Mouse (Mus musculus) kidney, adult 2 months (tissue): ENCODE results near the gene Il2rb. TPM values are rescaled to one million over a fixed set of nuclear protein-coding genes. Genes with fewer than 3 reads are reported as not detected.

Experiments used
- DNase-seq: peaks from one replicate; pipeline ENCODE4 v3.0.0; 2021
- H3K27ac ChIP-seq: fragments of 200-500 bp; 2 replicates; pipeline ENCODE4 v1.5.1; 2012; ENCODE audit warnings: low read depth, low read length, control low read depth, inconsistent platforms; ENCODE audit not compliant: insufficient read depth
- H3K27me3 ChIP-seq: fragments of 200-500 bp; replicated peaks from 2 replicates; pipeline ENCODE4 v1.6.1; 2012; ENCODE audit warnings: mild to moderate bottlenecking, moderate library complexity, low read length, inconsistent platforms; ENCODE audit not compliant: control insufficient read depth, insufficient read depth
- H3K36me3 ChIP-seq: fragments of 200-500 bp; 2 replicates; pipeline ENCODE4 v1.6.1; 2012; ENCODE audit warnings: mild to moderate bottlenecking, moderate library complexity, low read length, inconsistent platforms; ENCODE audit not compliant: control insufficient read depth, insufficient read depth
- H3K4me1 ChIP-seq: fragments of 200-500 bp; 2 replicates; pipeline ENCODE4 v1.6.1; 2011; ENCODE audit warnings: low read length; ENCODE audit not compliant: control insufficient read depth, insufficient read depth
- H3K4me3 ChIP-seq: fragments of 200-500 bp; 2 replicates; pipeline ENCODE4 v1.5.1; 2011; ENCODE audit warnings: mild to moderate bottlenecking, low read depth, low read length, control low read depth; ENCODE audit not compliant: insufficient read depth
- CTCF ChIP-seq: fragments of 200-500 bp; conservative IDR thresholded peaks from 2 replicates; pipeline ENCODE4 v1.5.1; 2011; ENCODE audit warnings: low read depth, mild to moderate bottlenecking, control low read depth, low read length, moderate library complexity, mixed read lengths; ENCODE audit not compliant: insufficient read depth, insufficient read length
- POLR2A ChIP-seq: fragments of 200-500 bp; IDR thresholded peaks from one replicate; pipeline ENCODE4 v1.6.1; 2011; ENCODE audit warnings: low read depth, low read length, control low read depth
- WGBS: fragments of 180-500 bp; shearing (Covaris S2); methylation state at CpG from one replicate; pipeline ENCODE4 v1.1.7; 2018; 5-methylcytosine and 5-hydroxymethylcytosine counted together
- polyA plus RNA-seq: library from polyadenylated mRNA; depleted of rRNA; stranded (reverse); fragments of >200 nt; gene quantifications from 2 replicates; pipeline ENCODE4 v1.2.3, GENCODE M21; 2012

The Il2rb gene
- polyA plus RNA-seq, 1 experiment, result 6.3 TPM

GRCm38 (mm10) chr15:78520112-78520715 lies 25.1 kb upstream of the Il2rb start:
- no peaks in the 10 kb centered on the region for H3K27me3 ChIP-seq
- H3K27ac ChIP-seq, result peak overlapping the region; percentile 24; the same call in 1 of the 2 replicates
- WGBS, result 58% methylated on average over 13 of the region's 13 CpGs
- H3K4me1 ChIP-seq, result no peaks in the 10 kb centered on the region
- no peaks in the 10 kb centered on the region for H3K36me3 ChIP-seq
- H3K4me3 ChIP-seq, result no peak overlapping the region
- peak; percentile 77 for DNase-seq
- TF ChIP-seq POLR2A (no peak), CTCF (no peak)

GRCm38 (mm10) chr15:78518221-78518620 lies 23.1 kb upstream of the Il2rb start:
- no peak overlapping the region for H3K4me3 ChIP-seq
- no peak overlapping the region for H3K27ac ChIP-seq
- WGBS, result 51% methylated on average over 7 of the region's 7 CpGs
- no peaks in the 10 kb centered on the region for H3K27me3 ChIP-seq
- H3K4me1 ChIP-seq, result no peaks in the 10 kb centered on the region
- no peak for DNase-seq
- no peaks in the 10 kb centered on the region for H3K36me3 ChIP-seq
- TF ChIP-seq POLR2A (no peak), CTCF (no peak)

- peak; percentile 23 for DNase-seq
- no peak overlapping the region for H3K4me3 ChIP-seq
- no peak for TF ChIP-seq POLR2A
- no peak for TF ChIP-seq CTCF
- H3K27me3 ChIP-seq, result no peaks in the 10 kb centered on the region
- no peaks in the 10 kb centered on the region for H3K4me1 ChIP-seq
- no peaks in the 10 kb centered on the region for H3K36me3 ChIP-seq
- WGBS, result 83% methylated on average over 6 of the region's 6 CpGs
- no peak overlapping the region for H3K27ac ChIP-seq
Observed at GRCm38 (mm10) chr15:78515759-78516158, 20.7 kb upstream of the Il2rb start.

GRCm38 (mm10) chr15:78514393-78515146 lies 19.5 kb upstream of the Il2rb start:
- Histone ChIP-seq H3K4me1 (no peaks in the 10 kb centered on the region), H3K27ac (no peak overlapping the region), H3K4me3 (no peak overlapping the region), H3K36me3 (no peaks in the 10 kb centered on the region), H3K27me3 (no peaks in the 10 kb centered on the region)
- TF ChIP-seq POLR2A (no peak), CTCF (peak; percentile 92)
- WGBS, result 25% methylated on average over 7 of the region's 7 CpGs
- peak; percentile 82 for DNase-seq

GRCm38 (mm10) chr15:78513019-78513418 lies 17.9 kb upstream of the Il2rb start:
- H3K27ac ChIP-seq, result no peak overlapping the region
- no peak for TF ChIP-seq CTCF
- no peak for TF ChIP-seq POLR2A
- no peaks in the 10 kb centered on the region for H3K27me3 ChIP-seq
- no peaks in the 10 kb centered on the region for H3K4me1 ChIP-seq
- 70% methylated on average over 14 of the region's 14 CpGs for WGBS
- no peak overlapping the region for H3K4me3 ChIP-seq
- no peak for DNase-seq
- H3K36me3 ChIP-seq, result no peaks in the 10 kb centered on the region

- no peaks in the 10 kb centered on the region for H3K36me3 ChIP-seq
- TF ChIP-seq CTCF (no peak), POLR2A (no peak)
- no peaks in the 10 kb centered on the region for H3K4me1 ChIP-seq
- WGBS, result 76% methylated on average over 7 of the region's 7 CpGs
- H3K27me3 ChIP-seq, result no peaks in the 10 kb centered on the region
- H3K4me3 ChIP-seq, result no peak overlapping the region
- no peak overlapping the region for H3K27ac ChIP-seq
- DNase-seq, result no peak
Observed at GRCm38 (mm10) chr15:78511951-78512350, 16.9 kb upstream of the Il2rb start.

- Histone ChIP-seq H3K4me3 (no peak overlapping the region), H3K27ac (no peak overlapping the region), H3K4me1 (no peaks in the 10 kb centered on the region), H3K27me3 (no peaks in the 10 kb centered on the region), H3K36me3 (no peaks in the 10 kb centered on the region)
- DNase-seq, result no peak
- TF ChIP-seq POLR2A (no peak), CTCF (no peak)
- 81% methylated on average over 6 of the region's 6 CpGs for WGBS
Observed at GRCm38 (mm10) chr15:78510736-78511135, 15.7 kb upstream of the Il2rb start.
